Mouse (Mus musculus) lung, postnatal 0 days (tissue): ENCODE measurements around the gene Gm3952.
A peak's percentile ranks its signal among the peaks of the same experiment; 100 is the strongest.

ENCODE experiments used
- CTCF ChIP-seq: IDR thresholded peaks from 2 replicates; pipeline ENCODE4 v1.5.1; 2016; ENCODE audit warnings: antibody characterized with exemption, mild to moderate bottlenecking
- EP300 ChIP-seq: IDR thresholded peaks from 2 replicates; pipeline ENCODE4 v1.6.1; 2016; ENCODE audit warnings: antibody characterized with exemption, mild to moderate bottlenecking, control low read depth

DNA sequence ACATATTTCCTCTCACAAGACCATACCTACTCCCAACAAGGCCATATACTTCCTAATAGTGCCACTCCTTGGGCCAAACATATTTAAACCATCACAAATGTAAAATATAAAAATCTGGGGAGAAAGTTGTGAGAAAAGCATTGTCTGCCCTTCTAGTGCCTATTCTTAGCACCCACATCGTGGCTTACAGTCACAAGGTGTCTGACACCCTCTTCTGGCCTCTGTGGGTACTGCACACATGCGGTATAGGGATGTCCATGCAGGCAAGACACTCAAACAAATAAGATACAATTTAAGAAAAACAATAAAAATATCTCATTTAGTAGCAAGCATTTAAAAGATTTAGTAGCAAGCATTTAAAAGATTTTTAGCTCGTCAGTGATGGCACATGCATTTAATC, 89.2 kb downstream of the Gm3952 start:
- TF ChIP-seq CTCF = peak; percentile 95
- TF ChIP-seq EP300 = no peak
